8 mouse cellular contexts compared by ENCODE assay signal in genomic region chr2:181212389-181213020, GRCm38 (mm10). TPM values are rescaled to one million over a fixed set of nuclear protein-coding genes. Genes with fewer than 3 reads are reported as not detected.
DNase-seq lines count a peak whose midpoint lies in the region; ATAC-seq and TF ChIP-seq lines count a peak whose summit lies in the region.

No protein-coding gene starts in this region.

- H3K36me3 ChIP-seq in ES-E14 (ENCODE audit: control insufficient read depth, insufficient read depth, low read length, poor library complexity, severe bottlenecking), result no peaks in the 10 kb centered on the region
- H3K36me3 ChIP-seq in forebrain, embryonic 15.5 days, result no peaks in the 10 kb centered on the region
- H3K36me3 ChIP-seq in limb, embryonic 14.5 days (ENCODE audit: control insufficient read depth, insufficient read depth, low read length), result no peaks in the 10 kb centered on the region
- H3K36me3 ChIP-seq in neural tube, embryonic 12.5 days, result no peaks in the 10 kb centered on the region

- H3K27ac ChIP-seq in ES-E14 (ENCODE audit: insufficient read depth, low read depth, low read length, poor library complexity, severe bottlenecking), result no peak overlapping the region
- H3K27ac ChIP-seq in forebrain, embryonic 15.5 days (replicated peaks), result no peak overlapping the region
- H3K27ac ChIP-seq in limb, embryonic 14.5 days (replicated peaks; ENCODE audit: low read depth, low read length), result no peak overlapping the region
- H3K27ac ChIP-seq in neural tube, embryonic 12.5 days, result no peak overlapping the region

- in situ Hi-C loops in ES-E14 (cut with MboI; ENCODE audit: low sequenced_read_pairs in 2 of 2, unreplicated experiment in 2 of 2), result no loop called here

- H3K27me3 ChIP-seq in forebrain, embryonic 15.5 days, result peaks cover 36% of the 10 kb centered on the region
- H3K27me3 ChIP-seq in limb, embryonic 14.5 days (ENCODE audit: control insufficient read depth, insufficient read depth, low read length), result peaks cover 31% of the 10 kb centered on the region
- H3K27me3 ChIP-seq in neural tube, embryonic 12.5 days (replicated peaks), result peaks cover 40% of the 10 kb centered on the region

- no peak for TF ChIP-seq POLR2A in limb, embryonic 14.5 days (IDR thresholded peaks at IDR 0.05; ENCODE audit: borderline replicate concordance, extremely low read depth, insufficient read depth, insufficient read length)

- H3K9me3 ChIP-seq in ES-E14 (ENCODE audit: control insufficient read depth, insufficient read depth, low read depth, low read length), result no peaks in the 10 kb centered on the region
- no peaks in the 10 kb centered on the region for H3K9me3 ChIP-seq in forebrain, embryonic 15.5 days
- H3K9me3 ChIP-seq in limb, embryonic 14.5 days (ENCODE audit: control insufficient read depth, low read length), result no peaks in the 10 kb centered on the region
- no peaks in the 10 kb centered on the region for H3K9me3 ChIP-seq in neural tube, embryonic 12.5 days

- no peak for ATAC-seq in forebrain, embryonic 15.5 days (replicated peaks)
- no peak for ATAC-seq in limb, embryonic 14.5 days (ENCODE audit: low FRiP score, low read depth)
- ATAC-seq in neural tube, embryonic 12.5 days (ENCODE audit: low FRiP score, low read depth), result no peak

- H3K9ac ChIP-seq in ES-E14 (ENCODE audit: insufficient read depth, low read depth, low read length, poor library complexity, severe bottlenecking), result peak overlapping the region; percentile 17; the same call in 1 of the 2 replicates
- H3K9ac ChIP-seq in forebrain, embryonic 15.5 days (replicated peaks), result no peak overlapping the region
- 0 out of 2 replicates have a peak overlapping the region, but pooled peaks have one; percentile 25 for H3K9ac ChIP-seq in limb, embryonic 14.5 days (ENCODE audit: low read depth, low read length, severe bottlenecking)
- 0 out of 2 replicates have a peak overlapping the region, but pooled peaks have one; percentile 26 for H3K9ac ChIP-seq in neural tube, embryonic 12.5 days

- H3K4me2 ChIP-seq in forebrain, embryonic 15.5 days (replicated peaks), result peak overlapping the region; percentile 39
- H3K4me2 ChIP-seq in limb, embryonic 14.5 days (replicated peaks; ENCODE audit: low read depth, low read length, severe bottlenecking), result peak overlapping the region; percentile 47
- H3K4me2 ChIP-seq in neural tube, embryonic 12.5 days (replicated peaks), result peak overlapping the region; percentile 59

- peak; percentile 34 for DNase-seq in adrenal gland, postnatal 14 days
- DNase-seq in adrenal gland, postnatal 4 days (ENCODE audit: low spot score in 2 of 2), result no peak
- no peak for DNase-seq in ES-E14 (ENCODE audit: low read depth, low spot score)
- DNase-seq in limb, embryonic 14.5 days (ENCODE audit: low spot score), result no peak
- no peak for DNase-seq in urinary bladder, postnatal 10 days (ENCODE audit: low spot score)
- no peak for DNase-seq in right cerebral cortex, postnatal 14 days

- peak overlapping the region; percentile 33 to 44 for H3K4me3 ChIP-seq in ES-E14 (ENCODE audit: insufficient read depth in 1 of 2, low read depth in 1 of 2, low read length in 2 of 2, poor library complexity in 1 of 2, severe bottlenecking in 1 of 2)
- H3K4me3 ChIP-seq in forebrain, embryonic 15.5 days, result peak overlapping the region; percentile 21
- H3K4me3 ChIP-seq in limb, embryonic 14.5 days (replicated peaks; ENCODE audit: low read length), result peak overlapping the region; percentile 25
- peak overlapping the region; percentile 26 for H3K4me3 ChIP-seq in neural tube, embryonic 12.5 days

- peaks cover 0 to 6% of the 10 kb centered on the region in 2 experiments; a peak in 1 of 4 replicates for H3K4me1 ChIP-seq in ES-E14 (ENCODE audit: control insufficient read depth in 2 of 2, insufficient read depth in 2 of 2, low read length in 2 of 2, poor library complexity in 1 of 2)
- peaks cover 11% of the 10 kb centered on the region for H3K4me1 ChIP-seq in forebrain, embryonic 15.5 days
- no peaks in the 10 kb centered on the region for H3K4me1 ChIP-seq in limb, embryonic 14.5 days (ENCODE audit: control insufficient read depth, insufficient read depth, low read length)
- H3K4me1 ChIP-seq in neural tube, embryonic 12.5 days, result peaks cover 8% of the 10 kb centered on the region

- WGBS in forebrain, embryonic 15.5 days, result 3% methylated on average over 34 of the region's 34 CpGs
- WGBS in limb, embryonic 14.5 days, result 4% methylated on average over 33 of the region's 34 CpGs
- WGBS in neural tube, embryonic 12.5 days, result 4% methylated on average over 34 of the region's 34 CpGs

TF ChIP-seq in ES-E14, 5 proteins besides CTCF, POLR2A, EP300 and RAD21:
- TF ChIP-seq HCFC1 (IDR thresholded peaks at IDR 0.05; ENCODE audit: borderline replicate concordance, insufficient read depth, low read length) (no peak), MAFK (IDR thresholded peaks at IDR 0.05; ENCODE audit: insufficient read depth, low read depth, low read length) (no peak), ZNF384 (IDR thresholded peaks at IDR 0.05; ENCODE audit: low read depth, low read length) (no peak), CHD2 (IDR thresholded peaks at IDR 0.05; ENCODE audit: low read depth, low read length) (no peak), ZC3H11A (IDR thresholded peaks at IDR 0.05; ENCODE audit: borderline replicate concordance, low read depth, low read length) (no peak)

RNA-seq across cellular contexts. Expression of gene Srms, which starts 0.5 kb away (rescaled TPM):
- 0.56 and 0.60 TPM in 2 replicates for total RNA-seq in adrenal gland, postnatal 14 days (2021)
- under 1 TPM; 0.20 to 0.85 TPM for total RNA-seq in adrenal gland, postnatal 4 days (2021)
- total RNA-seq in ES-E14 (2012; rRNA removed), result 0.67 and 0.79 TPM in 2 replicates
- 0.06 TPM in 1 of 2 replicates, not detected in the other for polyA plus RNA-seq in forebrain, embryonic 15.5 days (2015; fragmentation: Nextera tagmentation; extraction: Ambion mirVana)
- 0.05 and 0.13 TPM in 2 replicates for polyA plus RNA-seq in limb, embryonic 14.5 days (2012; rRNA removed)
- 0.07 TPM in 1 of 2 replicates, not detected in the other for polyA plus RNA-seq in limb, embryonic 14.5 days (2014; fragmentation: Nextera tagmentation; extraction: Ambion mirVana)
- polyA plus RNA-seq in neural tube, embryonic 12.5 days (2016; fragmentation: Nextera tagmentation; extraction: Ambion mirVana), result 0.11 and 0.18 TPM in 2 replicates

RNA-seq across cellular contexts. Expression of gene Fndc11, which starts 7.3 kb away (rescaled TPM):
- total RNA-seq in adrenal gland, postnatal 14 days (2021), result not detected in 2 replicates
- under 1 TPM; 0.25 to 0.28 TPM for total RNA-seq in adrenal gland, postnatal 4 days (2021)
- 0.21 TPM in 1 of 2 replicates, not detected in the other for total RNA-seq in ES-E14 (2012; rRNA removed)
- not detected in 2 replicates for polyA plus RNA-seq in forebrain, embryonic 15.5 days (2015; fragmentation: Nextera tagmentation; extraction: Ambion mirVana)
- 0.12 and 0.28 TPM in 2 replicates for polyA plus RNA-seq in limb, embryonic 14.5 days (2012; rRNA removed)
- not detected in 2 replicates for polyA plus RNA-seq in limb, embryonic 14.5 days (2014; fragmentation: Nextera tagmentation; extraction: Ambion mirVana)
- not detected in 2 replicates for polyA plus RNA-seq in neural tube, embryonic 12.5 days (2016; fragmentation: Nextera tagmentation; extraction: Ambion mirVana)

RNA-seq across cellular contexts. Expression of gene Ptk6, which starts 9.9 kb away (rescaled TPM):
- 0.11 TPM in 1 of 2 replicates, not detected in the other for total RNA-seq in adrenal gland, postnatal 14 days (2021)
- total RNA-seq in adrenal gland, postnatal 4 days (2021), result not detected
- total RNA-seq in ES-E14 (2012; rRNA removed), result 0.11 and 0.22 TPM in 2 replicates
- not detected in 2 replicates for polyA plus RNA-seq in forebrain, embryonic 15.5 days (2015; fragmentation: Nextera tagmentation; extraction: Ambion mirVana)
- polyA plus RNA-seq in limb, embryonic 14.5 days (2012; rRNA removed), result 0.08 and 0.10 TPM in 2 replicates
- 0.12 and 0.19 TPM in 2 replicates for polyA plus RNA-seq in limb, embryonic 14.5 days (2014; fragmentation: Nextera tagmentation; extraction: Ambion mirVana)
- polyA plus RNA-seq in neural tube, embryonic 12.5 days (2016; fragmentation: Nextera tagmentation; extraction: Ambion mirVana), result not detected in 2 replicates

RNA-seq across cellular contexts. Expression of gene Ppdpf, which starts 25.5 kb away (rescaled TPM):
- 95.5 and 98.6 TPM in 2 replicates for total RNA-seq in adrenal gland, postnatal 14 days (2021)
- total RNA-seq in adrenal gland, postnatal 4 days (2021), result 10 to 100 TPM; 91.2 to 93.3 TPM
- total RNA-seq in ES-E14 (2012; rRNA removed), result 67.1 and 71.8 TPM in 2 replicates
- 512 and 520 TPM in 2 replicates for polyA plus RNA-seq in forebrain, embryonic 15.5 days (2015; fragmentation: Nextera tagmentation; extraction: Ambion mirVana)
- polyA plus RNA-seq in limb, embryonic 14.5 days (2012; rRNA removed), result 148 and 220 TPM in 2 replicates
- 294 and 354 TPM in 2 replicates for polyA plus RNA-seq in limb, embryonic 14.5 days (2014; fragmentation: Nextera tagmentation; extraction: Ambion mirVana)
- 424 and 444 TPM in 2 replicates for polyA plus RNA-seq in neural tube, embryonic 12.5 days (2016; fragmentation: Nextera tagmentation; extraction: Ambion mirVana)

RNA-seq across cellular contexts. Expression of gene Helz2, which starts 29.3 kb away (rescaled TPM):
- total RNA-seq in adrenal gland, postnatal 14 days (2021), result 19.2 and 23.9 TPM in 2 replicates
- total RNA-seq in adrenal gland, postnatal 4 days (2021), result 10 to 100 TPM; 16.7 to 17.1 TPM
- total RNA-seq in ES-E14 (2012; rRNA removed), result 2.2 and 3.4 TPM in 2 replicates
- 0.29 and 0.37 TPM in 2 replicates for polyA plus RNA-seq in forebrain, embryonic 15.5 days (2015; fragmentation: Nextera tagmentation; extraction: Ambion mirVana)
- 6.4 and 8.3 TPM in 2 replicates for polyA plus RNA-seq in limb, embryonic 14.5 days (2012; rRNA removed)
- polyA plus RNA-seq in limb, embryonic 14.5 days (2014; fragmentation: Nextera tagmentation; extraction: Ambion mirVana), result 1.3 and 1.5 TPM in 2 replicates
- polyA plus RNA-seq in neural tube, embryonic 12.5 days (2016; fragmentation: Nextera tagmentation; extraction: Ambion mirVana), result 0.43 and 0.70 TPM in 2 replicates
